Mouse (Mus musculus): Measurements from ENCODE around the gene Trim47. TPM values are rescaled to one million over a fixed set of nuclear protein-coding genes. Genes with fewer than 3 reads are reported as not detected.

Gene Trim47
- polyA plus RNA-seq, 1 experiment from 2014 or later: 3.7 TPM

- no peak overlapping the region for H3K9ac ChIP-seq (ENCODE audit: low read length)
- H3K27ac ChIP-seq (replicated peaks; ENCODE audit: low read depth, low read length): no peak overlapping the region
- ATAC-seq (ENCODE audit: insufficient number of reproducible peaks, low FRiP score, low TSS enrichment, low read depth): no peak
- no peak overlapping the region for H3K4me2 ChIP-seq (ENCODE audit: low read depth, severe bottlenecking)
- no peaks in the 10 kb centered on the region for H3K27me3 ChIP-seq (ENCODE audit: control insufficient read depth, insufficient read depth, low read length)
- no peak for DNase-seq (ENCODE audit: low spot score)
- H3K9me3 ChIP-seq (ENCODE audit: control insufficient read depth, low read length): no peaks in the 10 kb centered on the region
- 84% methylated on average over 16 of the region's 16 CpGs for WGBS
- H3K4me1 ChIP-seq (ENCODE audit: control insufficient read depth, insufficient read depth, low read length): peaks cover 17% of the 10 kb centered on the region
- peaks cover 8% of the 10 kb centered on the region; the same call in 1 of the 2 replicates for H3K36me3 ChIP-seq (ENCODE audit: control insufficient read depth, insufficient read depth, low read length)
- no peak overlapping the region for H3K4me3 ChIP-seq (ENCODE audit: low read depth, low read length)
Observed at GRCm38 (mm10) chr11:116132366-116133333, 5.6 kb upstream of the Trim47 start.

- peak overlapping the region; percentile 80; the same call in 1 of the 2 replicates for H3K4me2 ChIP-seq (ENCODE audit: low read depth, severe bottlenecking)
- no peaks in the 10 kb centered on the region for H3K27me3 ChIP-seq (ENCODE audit: control insufficient read depth, insufficient read depth, low read length)
- H3K9me3 ChIP-seq (ENCODE audit: control insufficient read depth, low read length): no peaks in the 10 kb centered on the region
- H3K4me3 ChIP-seq (ENCODE audit: low read depth, low read length): peak overlapping the region; percentile 46
- WGBS: 84% methylated on average over 15 of the region's 15 CpGs
- H3K27ac ChIP-seq (replicated peaks; ENCODE audit: low read depth, low read length): no peak overlapping the region
- DNase-seq (ENCODE audit: low spot score): no peak
- 0 out of 2 replicates have a peak overlapping the region, but pooled peaks have one; percentile 32 for H3K9ac ChIP-seq (ENCODE audit: low read length)
- H3K4me1 ChIP-seq (ENCODE audit: control insufficient read depth, insufficient read depth, low read length): peaks cover 22% of the 10 kb centered on the region
- no peak for ATAC-seq (ENCODE audit: insufficient number of reproducible peaks, low FRiP score, low TSS enrichment, low read depth)
- H3K36me3 ChIP-seq (ENCODE audit: control insufficient read depth, insufficient read depth, low read length): peaks cover 8% of the 10 kb centered on the region; the same call in 1 of the 2 replicates
Observed at GRCm38 (mm10) chr11:116131349-116132170, 4.5 kb upstream of the Trim47 start.

GRCm38 (mm10) chr11:116130488-116131205 is 3.6 kb upstream of the Trim47 start, which contains the start of gene Trim65:
Gene Trim65 (minus strand): TSS chr11:116131128.
- peak within 1 kb of the TSS; percentile 80 for H3K4me2 ChIP-seq (ENCODE audit: low read depth, severe bottlenecking)
- peak; percentile 60; the same call in 1 of the 2 replicates for ATAC-seq (ENCODE audit: insufficient number of reproducible peaks, low FRiP score, low TSS enrichment, low read depth)
- H3K4me1 ChIP-seq (ENCODE audit: control insufficient read depth, insufficient read depth, low read length): peaks cover 22% of the 10 kb centered on the region
- H3K36me3 ChIP-seq (ENCODE audit: control insufficient read depth, insufficient read depth, low read length): peaks cover 8% of the 10 kb centered on the region; the same call in 1 of the 2 replicates
- peak within 1 kb of the TSS; percentile 46 for H3K4me3 ChIP-seq (ENCODE audit: low read depth, low read length)
- H3K9ac ChIP-seq (ENCODE audit: low read length): peak within 1 kb of the TSS; percentile 76
- no peaks in the 10 kb centered on the region for H3K9me3 ChIP-seq (ENCODE audit: control insufficient read depth, low read length)
- peak within 1 kb of the TSS; percentile 55; the same call in 1 of the 2 replicates for H3K27ac ChIP-seq (replicated peaks; ENCODE audit: low read depth, low read length)
- peak; percentile 88 for DNase-seq (ENCODE audit: low spot score)
- 2% methylated on average over 69 of the region's 69 CpGs for WGBS
- no peaks in the 10 kb centered on the region for H3K27me3 ChIP-seq (ENCODE audit: control insufficient read depth, insufficient read depth, low read length)

- Histone ChIP-seq H3K4me1 (ENCODE audit: control insufficient read depth, insufficient read depth, low read length) (peaks cover 22% of the 10 kb centered on the region), H3K4me3 (ENCODE audit: low read depth, low read length) (peak overlapping the region; percentile 46), H3K36me3 (ENCODE audit: control insufficient read depth, insufficient read depth, low read length) (peaks cover 7% of the 10 kb centered on the region; the same call in 1 of the 2 replicates), H3K27me3 (ENCODE audit: control insufficient read depth, insufficient read depth, low read length) (no peaks in the 10 kb centered on the region), H3K9me3 (ENCODE audit: control insufficient read depth, low read length) (no peaks in the 10 kb centered on the region), H3K9ac (ENCODE audit: low read length) (peak overlapping the region; percentile 76), H3K4me2 (ENCODE audit: low read depth, severe bottlenecking) (peak overlapping the region; percentile 80), H3K27ac (replicated peaks; ENCODE audit: low read depth, low read length) (no peak overlapping the region)
- WGBS: 48% methylated on average over 8 of the region's 8 CpGs
- ATAC-seq (ENCODE audit: insufficient number of reproducible peaks, low FRiP score, low TSS enrichment, low read depth): no peak; the same call in 1 of the 2 replicates
- DNase-seq (ENCODE audit: low spot score): no peak
Observed at GRCm38 (mm10) chr11:116129993-116130487, 3.0 kb upstream of the Trim47 start.

GRCm38 (mm10) chr11:116129091-116129790 is 2.2 kb upstream of the Trim47 start:
- peaks cover 22% of the 10 kb centered on the region for H3K4me1 ChIP-seq (ENCODE audit: control insufficient read depth, insufficient read depth, low read length)
- H3K9ac ChIP-seq (ENCODE audit: low read length): no peak overlapping the region
- no peak overlapping the region for H3K27ac ChIP-seq (replicated peaks; ENCODE audit: low read depth, low read length)
- H3K4me2 ChIP-seq (ENCODE audit: low read depth, severe bottlenecking): no peak overlapping the region
- H3K4me3 ChIP-seq (ENCODE audit: low read depth, low read length): no peak overlapping the region
- H3K9me3 ChIP-seq (ENCODE audit: control insufficient read depth, low read length): no peaks in the 10 kb centered on the region
- 81% methylated on average over 9 of the region's 9 CpGs for WGBS
- DNase-seq (ENCODE audit: low spot score) (no peak), ATAC-seq (ENCODE audit: insufficient number of reproducible peaks, low FRiP score, low TSS enrichment, low read depth) (no peak)
- H3K27me3 ChIP-seq (ENCODE audit: control insufficient read depth, insufficient read depth, low read length): no peaks in the 10 kb centered on the region
- H3K36me3 ChIP-seq (ENCODE audit: control insufficient read depth, insufficient read depth, low read length): peaks cover 3% of the 10 kb centered on the region; the same call in 1 of the 2 replicates

GRCm38 (mm10) chr11:116127986-116128385 is 976 bp upstream of the Trim47 start:
- no peak overlapping the region; the same call in 1 of the 2 replicates for H3K4me2 ChIP-seq (ENCODE audit: low read depth, severe bottlenecking)

GRCm38 (mm10) chr11:116126261-116126660 is 749 bp downstream of the Trim47 start:
- H3K4me1 ChIP-seq (ENCODE audit: control insufficient read depth, insufficient read depth, low read length): peaks cover 22% of the 10 kb centered on the region
- no peak for DNase-seq (ENCODE audit: low spot score)
- no peaks in the 10 kb centered on the region for H3K9me3 ChIP-seq (ENCODE audit: control insufficient read depth, low read length)
- no peaks in the 10 kb centered on the region for H3K27me3 ChIP-seq (ENCODE audit: control insufficient read depth, insufficient read depth, low read length)
- H3K4me3 ChIP-seq (ENCODE audit: low read depth, low read length): no peak overlapping the region
- no peak overlapping the region for H3K27ac ChIP-seq (replicated peaks; ENCODE audit: low read depth, low read length)
- 95% methylated on average over 15 of the region's 15 CpGs for WGBS
- H3K4me2 ChIP-seq (ENCODE audit: low read depth, severe bottlenecking): no peak overlapping the region
- no peak for ATAC-seq (ENCODE audit: insufficient number of reproducible peaks, low FRiP score, low TSS enrichment, low read depth)
- H3K36me3 ChIP-seq (ENCODE audit: control insufficient read depth, insufficient read depth, low read length): no peaks in the 10 kb centered on the region; the same call in 1 of the 2 replicates
- H3K9ac ChIP-seq (ENCODE audit: low read length): no peak overlapping the region

More at GRCm38 (mm10) chr11:116127986-116128385, 976 bp upstream of the Trim47 start:
- no peak for ATAC-seq (ENCODE audit: insufficient number of reproducible peaks, low FRiP score, low TSS enrichment, low read depth)
- DNase-seq (ENCODE audit: low spot score): no peak
- WGBS: 78% methylated on average over 9 of the region's 9 CpGs
- Histone ChIP-seq H3K4me3 (ENCODE audit: low read depth, low read length) (no peak overlapping the region), H3K27me3 (ENCODE audit: control insufficient read depth, insufficient read depth, low read length) (no peaks in the 10 kb centered on the region), H3K9ac (ENCODE audit: low read length) (peak overlapping the region; percentile 53; the same call in 1 of the 2 replicates), H3K27ac (replicated peaks; ENCODE audit: low read depth, low read length) (no peak overlapping the region), H3K4me1 (ENCODE audit: control insufficient read depth, insufficient read depth, low read length) (peaks cover 22% of the 10 kb centered on the region), H3K9me3 (ENCODE audit: control insufficient read depth, low read length) (no peaks in the 10 kb centered on the region), H3K36me3 (ENCODE audit: control insufficient read depth, insufficient read depth, low read length) (no peaks in the 10 kb centered on the region; the same call in 1 of the 2 replicates)
